Mouse (Mus musculus) midbrain, postnatal 0 days (tissue): ENCODE measurements around the gene Cacna2d2. TPM values are rescaled to one million over a fixed set of nuclear protein-coding genes. Genes with fewer than 3 reads are reported as not detected.

ENCODE experiments used
- ATAC-seq: fragments of 200-750 bp; cut with Nextera tagmentation; 2 replicates; pipeline ENCODE4 v1.8.0; 2017; ENCODE audit warnings: moderate number of reproducible peaks, mild to moderate bottlenecking, moderate TSS enrichment, moderate library complexity; ENCODE audit not compliant: low FRiP score
- DNase-seq: peaks from one replicate; pipeline ENCODE4 v3.0.0-alpha.2; 2015; ENCODE audit warnings: low spot score
- H3K27ac ChIP-seq: fragments of 300-500 bp; sonication (generic); 2 replicates; pipeline ENCODE4 v1.5.1; 2014; ENCODE audit warnings: low read depth, mild to moderate bottlenecking, low read length, mixed read lengths
- H3K27me3 ChIP-seq: fragments of 300-500 bp; sonication (generic); 2 replicates; pipeline ENCODE4 v1.6.1; 2014; ENCODE audit warnings: low read length, control low read depth, mixed read lengths; ENCODE audit not compliant: insufficient read depth
- H3K36me3 ChIP-seq: fragments of 300-500 bp; sonication (generic); 2 replicates; pipeline ENCODE4 v1.6.1; 2014; ENCODE audit warnings: low read length, control low read depth, mixed read lengths; ENCODE audit not compliant: insufficient read depth
- H3K4me1 ChIP-seq: fragments of 300-500 bp; sonication (generic); 2 replicates; pipeline ENCODE4 v1.6.1; 2014; ENCODE audit warnings: mild to moderate bottlenecking, control low read depth, antibody characterized with exemption, low read length, mixed read lengths; ENCODE audit not compliant: insufficient read depth
- H3K4me2 ChIP-seq: fragments of 300-500 bp; sonication (generic); 2 replicates; pipeline ENCODE4 v1.6.1; 2014; ENCODE audit warnings: low read depth, mild to moderate bottlenecking, low read length, mixed read lengths; ENCODE audit not compliant: poor library complexity, severe bottlenecking
- H3K4me3 ChIP-seq: fragments of 300-500 bp; sonication (generic); 2 replicates; pipeline ENCODE4 v1.5.1; 2014; ENCODE audit warnings: low read depth, mild to moderate bottlenecking, low read length, moderate library complexity
- H3K9ac ChIP-seq: fragments of 300-500 bp; sonication (generic); replicated peaks from 2 replicates; pipeline ENCODE4 v1.6.1; 2014; ENCODE audit warnings: mild to moderate bottlenecking, low read length, moderate library complexity, mixed read lengths; ENCODE audit not compliant: poor library complexity, severe bottlenecking
- H3K9me3 ChIP-seq: fragments of 300-500 bp; sonication (generic); 2 replicates; pipeline ENCODE4 v1.6.1; 2016; ENCODE audit warnings: low read length, control low read depth
- CTCF ChIP-seq: IDR thresholded peaks from 2 replicates; pipeline ENCODE4 v1.5.1; 2016; ENCODE audit warnings: antibody characterized with exemption, mild to moderate bottlenecking
- WGBS: fragments of 180-500 bp; shearing (Covaris S2); extraction: QIAGEN DNeasy Blood & Tissue Kit; methylation state at CpG from one replicate; pipeline ENCODE4 v1.1.7; 2014; 5-methylcytosine and 5-hydroxymethylcytosine counted together
- polyA plus RNA-seq: library from polyadenylated mRNA; unstranded; fragments of >200 nt; fragmentation: Nextera tagmentation; extraction: Ambion mirVana; gene quantifications from 2 replicates; pipeline ENCODE4 v1.2.1, GENCODE M21; 2015
- total RNA-seq: library from RNA; depleted of rRNA; stranded (reverse); fragments of >200 nt; gene quantifications from 2 replicates; pipeline ENCODE4 v1.2.3, GENCODE M21; 2014

Gene Cacna2d2
- total and polyA plus RNA-seq, 2 experiments from 2014 or later = 9.0 to 191 TPM

DNA sequence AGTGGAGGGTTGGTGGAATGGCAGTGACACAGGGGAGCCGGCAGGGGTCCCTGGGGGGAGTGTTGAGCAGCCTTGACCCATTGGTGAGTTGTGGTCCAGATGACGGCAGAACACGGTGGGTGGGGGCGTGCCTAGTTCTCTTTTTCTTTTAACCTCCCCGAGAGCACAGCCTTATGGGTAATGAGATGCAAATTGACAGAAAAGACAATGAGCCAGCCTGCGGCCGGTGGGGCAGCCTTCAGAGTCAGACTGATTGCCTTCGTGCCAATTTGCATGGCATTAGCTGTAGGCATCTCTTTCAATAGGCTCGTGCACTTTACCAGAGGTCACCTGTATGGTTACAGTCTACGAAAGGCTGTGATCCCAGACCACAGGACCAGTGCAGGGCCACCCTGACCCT lies 86.7 kb downstream of the Cacna2d2 start:
- no peak for DNase-seq
- H3K4me2 ChIP-seq = no peak overlapping the region
- WGBS = 38% methylated on average over 10 of the region's 10 CpGs
- H3K4me3 ChIP-seq = no peak overlapping the region
- no peak for ATAC-seq
- H3K27me3 ChIP-seq = no peaks in the 10 kb centered on the region
- no peaks in the 10 kb centered on the region for H3K9me3 ChIP-seq
- 0 out of 2 replicates have a peak, but pooled peaks cover 6% of the 10 kb centered on the region for H3K4me1 ChIP-seq
- no peaks in the 10 kb centered on the region for H3K36me3 ChIP-seq
- H3K27ac ChIP-seq = no peak overlapping the region
- no peak for TF ChIP-seq CTCF
- H3K9ac ChIP-seq = no peak overlapping the region

- Histone ChIP-seq H3K4me2 (no peak overlapping the region), H3K4me1 (0 out of 2 replicates have a peak, but pooled peaks cover 6% of the 10 kb centered on the region), H3K27me3 (no peaks in the 10 kb centered on the region), H3K9ac (no peak overlapping the region), H3K9me3 (no peaks in the 10 kb centered on the region), H3K4me3 (no peak overlapping the region), H3K27ac (no peak overlapping the region), H3K36me3 (no peaks in the 10 kb centered on the region)
- DNase-seq (no peak), ATAC-seq (no peak)
- TF ChIP-seq CTCF = no peak
- WGBS = 71% methylated on average over 6 of the region's 6 CpGs
Measured at GRCm38 (mm10) chr9:107486507-107487225, 87.3 kb downstream of the Cacna2d2 start.

GRCm38 (mm10) chr9:107490146-107490545 lies 90.7 kb downstream of the Cacna2d2 start:
- no peaks in the 10 kb centered on the region for H3K9me3 ChIP-seq
- H3K4me1 ChIP-seq = no peaks in the 10 kb centered on the region
- H3K9ac ChIP-seq = no peak overlapping the region
- ATAC-seq = no peak
- DNase-seq = no peak
- 51% methylated on average over 8 of the region's 8 CpGs for WGBS
- H3K27ac ChIP-seq = no peak overlapping the region
- no peaks in the 10 kb centered on the region for H3K27me3 ChIP-seq
- no peak overlapping the region for H3K4me2 ChIP-seq
- H3K4me3 ChIP-seq = no peak overlapping the region
- no peak for TF ChIP-seq CTCF
- H3K36me3 ChIP-seq = no peaks in the 10 kb centered on the region

DNA sequence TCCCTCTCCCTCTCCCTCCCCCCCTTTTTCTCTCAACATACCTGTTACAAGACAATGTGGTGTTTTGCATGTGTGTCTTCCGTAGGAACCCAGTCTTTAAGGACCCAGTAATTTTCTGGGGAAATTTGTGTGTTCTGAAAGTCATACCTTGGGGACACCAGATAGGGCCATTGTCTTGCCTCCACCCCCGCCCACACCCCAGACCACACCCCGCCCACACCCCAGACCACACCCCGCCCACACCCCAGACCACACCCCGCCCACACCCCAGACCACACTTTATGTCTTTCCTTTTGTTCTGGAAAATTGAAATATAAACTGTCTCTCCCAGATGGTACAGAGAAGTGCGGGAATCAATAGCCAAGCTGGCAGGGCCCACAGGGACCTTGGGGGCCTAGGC lies 91.2 kb downstream of the Cacna2d2 start:
- Histone ChIP-seq H3K9me3 (no peaks in the 10 kb centered on the region), H3K27me3 (no peaks in the 10 kb centered on the region), H3K4me3 (no peak overlapping the region), H3K9ac (no peak overlapping the region), H3K36me3 (no peaks in the 10 kb centered on the region), H3K4me2 (no peak overlapping the region), H3K27ac (no peak overlapping the region), H3K4me1 (no peaks in the 10 kb centered on the region)
- no peak for DNase-seq
- 79% methylated on average over 6 of the region's 6 CpGs for WGBS
- no peak for TF ChIP-seq CTCF
- ATAC-seq = no peak

GRCm38 (mm10) chr9:107493511-107493910 lies 94.1 kb downstream of the Cacna2d2 start:
- no peak for DNase-seq
- no peak for TF ChIP-seq CTCF
- Histone ChIP-seq H3K9me3 (no peaks in the 10 kb centered on the region), H3K4me1 (no peaks in the 10 kb centered on the region), H3K4me2 (no peak overlapping the region), H3K4me3 (no peak overlapping the region), H3K36me3 (peaks cover 5% of the 10 kb centered on the region; the same call in 1 of the 2 replicates), H3K27me3 (no peaks in the 10 kb centered on the region), H3K27ac (no peak overlapping the region), H3K9ac (no peak overlapping the region)
- ATAC-seq = no peak
- WGBS = 52% methylated on average over 1 of the region's 1 CpGs

DNA sequence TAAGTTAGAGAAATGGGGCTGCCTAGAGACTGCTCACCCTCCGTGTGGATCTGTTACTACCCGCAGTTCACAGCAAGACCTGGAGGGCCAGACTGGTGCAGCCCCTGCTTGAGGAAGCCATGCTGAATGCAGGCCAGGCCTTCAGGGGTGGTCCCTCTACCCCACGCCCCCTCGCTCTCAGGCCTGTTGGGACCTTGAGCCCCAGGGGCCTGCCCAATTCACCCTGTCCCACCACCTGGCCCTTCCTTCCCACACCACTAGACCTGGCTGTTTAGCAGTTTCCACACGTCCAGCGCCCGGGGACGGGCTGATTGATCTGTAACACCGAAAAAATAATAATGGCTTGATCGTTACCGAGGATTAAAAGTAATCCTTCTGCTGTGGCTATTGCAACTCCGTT lies 94.8 kb downstream of the Cacna2d2 start:
- TF ChIP-seq CTCF = no peak
- 41% methylated on average over 12 of the region's 12 CpGs for WGBS
- Histone ChIP-seq H3K4me3 (no peak overlapping the region), H3K9me3 (no peaks in the 10 kb centered on the region), H3K9ac (no peak overlapping the region), H3K4me1 (no peaks in the 10 kb centered on the region), H3K27me3 (no peaks in the 10 kb centered on the region), H3K36me3 (peaks cover 10% of the 10 kb centered on the region; the same call in 1 of the 2 replicates), H3K4me2 (no peak overlapping the region), H3K27ac (no peak overlapping the region)
- ATAC-seq = no peak
- DNase-seq = no peak
